Mouse (Mus musculus) thymus, adult 2 months (tissue): ENCODE measurements around the gene Rapgef5. TPM values are rescaled to one million over a fixed set of nuclear protein-coding genes. Genes with fewer than 3 reads are reported as not detected.
"Not testable (repeated sequence)": the region's sequence is repeated elsewhere in the genome, so short reads cannot be mapped to it uniquely, and the experiment has no call there.

Source experiments
- DNase-seq: peaks from one replicate; pipeline ENCODE4 v3.0.0; 2021
- H3K27ac ChIP-seq: fragments of 200-500 bp; 2 replicates; pipeline ENCODE4 v1.5.1; 2012; ENCODE audit warnings: low read length, control low read depth; ENCODE audit not compliant: control insufficient read depth, insufficient read depth
- H3K27me3 ChIP-seq: fragments of 200-500 bp; 2 replicates; pipeline ENCODE4 v1.6.1; 2012; ENCODE audit warnings: mild to moderate bottlenecking, low read length, moderate library complexity, mixed read lengths; ENCODE audit not compliant: control insufficient read depth, insufficient read depth
- H3K36me3 ChIP-seq: fragments of 200-500 bp; 2 replicates; pipeline ENCODE4 v1.6.1; 2012; ENCODE audit warnings: mild to moderate bottlenecking, low read length, moderate library complexity; ENCODE audit not compliant: control insufficient read depth, insufficient read depth
- H3K4me1 ChIP-seq: fragments of 200-500 bp; replicated peaks from 2 replicates; pipeline ENCODE4 v1.6.1; 2012; ENCODE audit warnings: low read length; ENCODE audit not compliant: control insufficient read depth, insufficient read depth
- H3K4me3 ChIP-seq: fragments of 200-500 bp; 2 replicates; pipeline ENCODE4 v1.5.1; 2012; ENCODE audit warnings: mild to moderate bottlenecking, low read length, control low read depth, moderate library complexity; ENCODE audit not compliant: control insufficient read depth, insufficient read depth
- CTCF ChIP-seq: fragments of 200-500 bp; IDR thresholded peaks from 2 replicates; pipeline ENCODE4 v1.5.1; 2012; ENCODE audit warnings: mild to moderate bottlenecking, control low read depth, low read length, moderate library complexity, borderline replicate concordance; ENCODE audit not compliant: control insufficient read depth, poor library complexity, insufficient read depth; ENCODE audit errors: extremely low read depth
- POLR2A ChIP-seq: fragments of 200-500 bp; IDR thresholded peaks from 2 replicates; pipeline ENCODE4 v1.6.1; 2012; ENCODE audit warnings: mild to moderate bottlenecking, low read length, control low read depth, moderate library complexity; ENCODE audit not compliant: control insufficient read depth, poor library complexity, insufficient read depth; ENCODE audit errors: extremely low read depth
- WGBS: fragments of 180-500 bp; shearing (Covaris S2); methylation state at CpG from one replicate; pipeline ENCODE4 v1.1.7; 2018; 5-methylcytosine and 5-hydroxymethylcytosine counted together
- polyA plus RNA-seq: library from polyadenylated mRNA; depleted of rRNA; stranded (reverse); fragments of >200 nt; gene quantifications from 2 replicates; pipeline ENCODE4 v1.2.3, GENCODE M21; 2012

Gene Rapgef5
- polyA plus RNA-seq, 1 experiment, result 5.6 TPM

- no peak for TF ChIP-seq CTCF
- no peak for TF ChIP-seq POLR2A
- no peak overlapping the region for H3K27ac ChIP-seq
- H3K27me3 ChIP-seq, result no peaks in the 10 kb centered on the region
- no peaks in the 10 kb centered on the region for H3K36me3 ChIP-seq
- WGBS, result 82% methylated on average over 5 of the region's 5 CpGs
- no peak overlapping the region for H3K4me3 ChIP-seq
- H3K4me1 ChIP-seq, result no peaks in the 10 kb centered on the region
- no peak for DNase-seq
Observed at GRCm38 (mm10) chr12:117776841-117777240, 260.6 kb downstream of the Rapgef5 start.

GRCm38 (mm10) chr12:117781360-117781759 is 265.1 kb downstream of the Rapgef5 start:
- 84% methylated on average over 2 of the region's 2 CpGs for WGBS

GRCm38 (mm10) chr12:117783426-117783825 is 267.1 kb downstream of the Rapgef5 start:
- Histone ChIP-seq H3K4me1 (no peaks in the 10 kb centered on the region), H3K27ac (no peak overlapping the region), H3K27me3 (no peaks in the 10 kb centered on the region), H3K36me3 (no peaks in the 10 kb centered on the region), H3K4me3 (no peak overlapping the region)
- TF ChIP-seq CTCF, result no peak
- no peak for TF ChIP-seq POLR2A
- DNase-seq, result no peak
- WGBS, result 91% methylated on average over 1 of the region's 1 CpGs

More at GRCm38 (mm10) chr12:117781360-117781759, 265.1 kb downstream of the Rapgef5 start:
- H3K27me3 ChIP-seq, result no peaks in the 10 kb centered on the region
- H3K27ac ChIP-seq, result no peak overlapping the region
- no peak overlapping the region for H3K4me3 ChIP-seq
- TF ChIP-seq POLR2A (no peak), CTCF (no peak)
- no peak for DNase-seq
- H3K4me1 ChIP-seq, result no peaks in the 10 kb centered on the region
- H3K36me3 ChIP-seq, result no peaks in the 10 kb centered on the region

GRCm38 (mm10) chr12:117786621-117787020 is 270.3 kb downstream of the Rapgef5 start:
- Histone ChIP-seq H3K27ac (no peak overlapping the region), H3K36me3 (no peaks in the 10 kb centered on the region), H3K27me3 (no peaks in the 10 kb centered on the region), H3K4me1 (no peaks in the 10 kb centered on the region), H3K4me3 (no peak overlapping the region)
- WGBS, result 77% methylated on average over 6 of the region's 6 CpGs
- DNase-seq, result no peak
- no peak for TF ChIP-seq CTCF

- no peak for DNase-seq
- 55% methylated on average over 24 of the region's 24 CpGs for WGBS
- no peaks in the 10 kb centered on the region for H3K36me3 ChIP-seq
- no peak overlapping the region for H3K4me3 ChIP-seq
- H3K4me1 ChIP-seq, result no peaks in the 10 kb centered on the region
- H3K27ac ChIP-seq, result no peak overlapping the region
- H3K27me3 ChIP-seq, result no peaks in the 10 kb centered on the region
- no peak for TF ChIP-seq POLR2A
Observed at GRCm38 (mm10) chr12:117788513-117789011, 272.3 kb downstream of the Rapgef5 start.

GRCm38 (mm10) chr12:117789017-117789416 is 272.7 kb downstream of the Rapgef5 start:
- no peak for TF ChIP-seq CTCF
- TF ChIP-seq POLR2A, result no peak

GRCm38 (mm10) chr12:117795303-117795702 is 279.0 kb downstream of the Rapgef5 start:
- no peaks in the 10 kb centered on the region for H3K36me3 ChIP-seq
- 93% methylated on average over 4 of the region's 4 CpGs for WGBS
- H3K27me3 ChIP-seq, result no peaks in the 10 kb centered on the region
- TF ChIP-seq CTCF, result no peak
- DNase-seq, result no peak
- H3K27ac ChIP-seq, result no peak overlapping the region
- no peak overlapping the region for H3K4me3 ChIP-seq
- H3K4me1 ChIP-seq, result no peaks in the 10 kb centered on the region

More at GRCm38 (mm10) chr12:117789017-117789416, 272.7 kb downstream of the Rapgef5 start:
- no peaks in the 10 kb centered on the region for H3K27me3 ChIP-seq
- H3K4me1 ChIP-seq, result no peaks in the 10 kb centered on the region
- no peaks in the 10 kb centered on the region for H3K36me3 ChIP-seq
- H3K4me3 ChIP-seq, result no peak overlapping the region
- H3K27ac ChIP-seq, result no peak overlapping the region
- 90% methylated on average over 7 of the region's 7 CpGs for WGBS
- DNase-seq, result no peak

- WGBS, result 100% methylated on average over 2 of the region's 6 CpGs
- not testable (repeated sequence) for H3K27me3 ChIP-seq, H3K27ac ChIP-seq
Observed at GRCm38 (mm10) chr12:117803989-117804388, 287.7 kb downstream of the Rapgef5 start, which contains the start of gene Cdca7l. Cdca7l (plus strand) TSS chr12:117804289.

More at GRCm38 (mm10) chr12:117803989-117804388, 287.7 kb downstream of the Rapgef5 start, which contains the start of gene Cdca7l:
- not testable (repeated sequence) for H3K36me3 ChIP-seq, DNase-seq, H3K4me3 ChIP-seq, H3K4me1 ChIP-seq
